Mouse (Mus musculus): ENCODE results near the gene Smim17.
"Not testable (repeated sequence)": the region's sequence is repeated elsewhere in the genome, so short reads cannot be mapped to it uniquely, and the experiment has no call there.

Gene Smim17

DNA sequence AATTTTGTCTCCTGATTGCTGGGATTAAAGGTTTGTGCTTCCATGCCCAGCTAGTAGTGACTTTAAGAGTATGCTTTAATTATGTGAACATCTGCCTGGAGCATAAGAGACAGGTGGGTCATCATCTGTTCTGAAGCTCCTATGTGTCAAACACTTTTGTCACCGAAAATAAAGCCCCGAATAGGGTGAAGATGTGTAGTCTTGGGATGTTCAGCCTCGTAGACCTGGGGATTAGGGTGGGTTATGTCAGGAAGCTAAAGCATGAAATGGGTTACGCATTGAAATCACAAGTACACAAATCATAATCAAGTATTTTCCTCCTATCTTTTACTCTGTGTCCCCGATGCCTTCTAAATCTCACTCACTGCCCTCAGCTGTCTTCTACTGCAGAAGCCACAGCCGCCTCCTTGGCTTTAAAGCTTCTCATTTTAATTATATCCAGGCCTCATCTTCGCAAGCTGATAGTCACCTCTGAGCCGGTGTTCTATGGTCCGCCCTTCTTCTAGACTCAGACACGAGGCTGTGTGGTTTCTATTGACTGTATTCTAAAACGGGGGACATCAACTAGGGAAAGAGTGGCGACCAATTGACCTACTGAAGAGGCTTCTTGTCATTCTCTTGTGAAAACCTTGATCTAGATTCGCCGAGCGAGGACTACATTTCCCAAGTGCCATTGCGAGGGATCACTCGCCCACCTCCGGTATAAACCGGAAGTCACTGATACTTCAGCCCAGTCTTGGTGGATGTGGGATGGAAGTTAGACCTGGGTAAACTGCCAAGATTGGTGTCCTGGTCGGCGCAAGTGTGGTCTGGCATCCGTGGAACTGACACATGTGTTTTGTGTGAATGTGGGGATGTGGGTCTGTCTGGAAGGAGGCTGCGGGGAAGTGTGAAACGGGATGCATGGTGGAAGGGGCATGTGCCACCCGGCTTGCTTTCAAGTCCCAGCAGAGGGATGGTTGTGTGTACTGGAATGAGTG lies at the start of gene Smim17:
Smim17 (plus strand) TSS at position 720 of the 980 bp plus-strand sequence.
- peak; percentile 61 for DNase-seq

DNA sequence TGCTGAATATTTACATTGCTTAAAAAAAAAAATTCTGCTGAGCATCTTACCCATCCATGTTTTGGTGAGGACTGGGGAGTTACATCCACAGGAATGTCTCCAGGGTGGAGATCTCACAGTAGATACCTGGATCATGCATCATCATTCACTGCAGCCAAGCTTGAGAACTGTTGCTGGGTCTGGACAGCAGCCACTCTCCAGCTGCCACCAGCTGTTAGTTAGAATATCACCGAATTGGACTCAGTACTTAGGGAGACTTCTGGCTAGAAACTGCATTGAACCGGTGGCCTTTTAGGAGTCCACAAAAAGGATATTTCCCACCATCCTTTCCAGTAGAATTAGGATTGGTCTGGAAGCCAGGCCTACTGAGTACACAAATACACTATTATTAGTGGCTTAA lies 40.4 kb upstream of the Smim17 start:
- no peak for DNase-seq

DNA sequence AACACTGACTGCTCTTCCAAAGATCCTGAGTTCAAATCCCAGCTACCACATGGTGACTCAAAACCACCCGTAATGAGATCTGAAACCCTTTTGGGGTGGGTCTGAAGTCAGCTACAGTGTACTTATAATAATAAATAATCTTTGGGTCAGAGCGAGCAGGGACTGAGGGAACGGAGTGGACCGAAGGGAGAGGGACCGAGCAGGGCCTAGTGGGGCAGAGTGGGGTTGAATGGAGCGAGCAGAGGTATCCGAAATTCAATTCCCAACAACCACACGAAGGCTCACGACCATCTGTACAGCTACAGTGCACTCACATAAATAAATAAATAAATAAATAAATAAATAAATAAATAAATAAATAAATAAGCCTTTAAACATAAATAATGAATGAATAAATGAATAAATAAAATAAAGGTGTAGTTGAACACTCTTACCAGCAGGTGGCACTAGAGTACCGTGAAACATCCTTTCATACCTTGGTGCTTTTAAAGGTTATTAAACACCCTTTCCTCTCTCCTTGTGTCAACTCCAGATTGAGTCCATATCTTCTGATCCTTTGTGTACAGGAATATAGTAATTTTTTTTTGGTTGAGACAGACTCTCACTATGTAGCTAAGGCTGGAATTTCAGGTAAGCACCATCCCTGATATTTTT lies 39.5 kb upstream of the Smim17 start:
- no peak for DNase-seq

DNA sequence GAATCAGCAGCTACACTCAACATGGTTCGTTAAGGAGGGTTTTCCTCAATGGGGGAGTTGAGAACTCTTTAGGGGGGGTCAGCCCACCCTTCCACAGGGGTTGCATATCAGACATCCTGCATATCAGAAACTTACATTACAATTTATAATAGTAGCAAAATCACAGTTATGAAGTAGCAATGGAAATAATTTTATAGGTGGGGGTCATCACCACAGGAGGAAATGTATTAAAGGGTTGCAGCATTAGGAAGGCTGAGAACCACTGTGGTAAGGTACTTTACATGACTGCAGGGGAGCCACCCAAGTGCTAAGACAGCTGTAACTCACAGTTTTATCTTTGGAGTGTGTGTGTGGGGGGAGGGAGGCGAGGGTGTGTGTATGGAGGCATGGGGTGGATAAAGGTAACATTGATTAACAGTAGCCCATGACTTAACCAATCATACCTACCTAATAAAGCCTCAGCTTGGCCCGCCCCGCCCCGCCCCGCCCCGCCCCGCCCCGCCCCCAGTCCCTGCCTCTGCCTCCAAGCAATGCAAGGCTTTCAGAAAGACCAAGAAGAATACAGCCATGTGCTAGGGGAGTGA lies 37.9 kb upstream of the Smim17 start:
- no peak for DNase-seq

DNA sequence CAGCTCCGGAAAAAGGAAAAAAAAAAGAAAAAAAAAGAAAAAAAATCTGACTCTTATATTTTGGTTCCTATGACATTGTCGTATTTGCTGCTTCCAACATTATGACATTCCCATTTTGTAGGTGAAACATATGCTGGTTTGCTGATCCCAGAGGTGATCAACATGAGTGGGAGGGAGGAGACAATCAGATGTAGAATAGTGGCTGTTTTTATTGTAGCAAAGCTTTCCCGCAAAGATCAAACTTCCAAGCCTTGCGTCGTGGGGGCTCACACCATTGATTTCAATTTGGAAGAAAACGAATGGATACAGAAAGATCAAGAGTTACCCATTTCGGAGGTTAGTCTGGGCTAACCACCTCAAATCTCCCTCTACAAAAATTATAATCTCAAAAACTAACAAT lies 36.8 kb upstream of the Smim17 start:
- DNase-seq: no peak

DNA sequence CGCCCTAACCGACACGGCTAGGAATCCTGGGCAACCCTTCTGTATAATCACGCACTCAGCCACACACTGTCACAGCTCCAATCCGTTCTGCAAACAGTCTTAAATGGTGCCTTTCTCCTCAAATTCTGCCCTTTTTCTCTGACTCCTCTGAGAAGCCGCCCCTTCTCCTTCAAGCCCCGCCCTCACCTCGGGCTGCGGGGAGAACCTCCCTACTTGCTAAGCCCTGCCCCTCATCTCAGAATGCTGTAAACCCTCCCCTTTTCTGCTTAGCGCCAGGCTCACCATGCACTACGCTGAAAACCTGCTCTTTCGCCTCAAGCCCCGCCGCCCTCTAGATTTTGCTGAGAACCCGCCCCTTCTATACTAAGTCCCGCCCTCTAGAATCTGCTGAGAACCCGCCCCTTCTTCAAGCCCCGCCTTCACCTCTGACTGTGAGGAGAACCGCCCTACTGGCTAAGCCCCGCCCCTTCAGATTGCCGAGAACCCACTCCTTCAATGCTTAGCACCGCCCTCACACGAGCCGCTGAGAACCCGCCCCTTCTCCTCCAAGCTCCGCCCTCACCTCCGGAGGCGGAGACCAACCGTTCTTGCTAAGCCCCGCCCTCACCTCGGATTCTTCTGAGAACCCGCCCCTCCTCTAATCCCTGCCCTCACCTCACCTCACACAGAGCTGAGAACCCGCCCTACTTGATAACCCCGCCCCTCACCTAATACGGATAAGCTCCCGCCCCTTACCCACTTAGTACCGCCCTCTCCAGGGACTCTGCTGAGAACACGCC lies 36.1 kb upstream of the Smim17 start:
- DNase-seq: peak; percentile 95

DNA sequence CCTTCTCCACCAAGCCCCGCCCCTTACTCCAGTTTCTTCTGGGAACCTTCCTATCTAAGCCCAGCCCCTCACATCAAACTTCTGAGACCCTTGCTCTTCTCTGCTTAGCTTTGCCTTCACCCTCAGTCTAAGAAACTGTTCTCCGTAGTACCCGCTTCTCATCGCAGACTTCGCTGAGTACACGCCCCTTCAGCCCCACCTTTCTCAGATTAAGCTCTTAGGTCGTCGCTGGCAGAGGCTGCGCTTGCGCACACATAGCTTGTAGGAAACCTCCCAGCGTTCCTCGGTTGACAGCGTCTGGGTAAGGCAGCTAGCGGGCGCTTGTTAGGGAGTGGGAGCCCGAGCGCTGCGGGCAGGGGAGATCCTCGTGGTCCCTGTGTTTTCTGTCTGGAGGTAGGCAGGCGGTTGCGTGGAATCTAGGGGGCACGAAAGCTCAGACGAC lies 35.4 kb upstream of the Smim17 start, which contains the start of gene Zfp78:
Zfp78 (plus strand) TSS at position 234 of the 442 bp plus-strand sequence.
- DNase-seq: peak; percentile 77

DNA sequence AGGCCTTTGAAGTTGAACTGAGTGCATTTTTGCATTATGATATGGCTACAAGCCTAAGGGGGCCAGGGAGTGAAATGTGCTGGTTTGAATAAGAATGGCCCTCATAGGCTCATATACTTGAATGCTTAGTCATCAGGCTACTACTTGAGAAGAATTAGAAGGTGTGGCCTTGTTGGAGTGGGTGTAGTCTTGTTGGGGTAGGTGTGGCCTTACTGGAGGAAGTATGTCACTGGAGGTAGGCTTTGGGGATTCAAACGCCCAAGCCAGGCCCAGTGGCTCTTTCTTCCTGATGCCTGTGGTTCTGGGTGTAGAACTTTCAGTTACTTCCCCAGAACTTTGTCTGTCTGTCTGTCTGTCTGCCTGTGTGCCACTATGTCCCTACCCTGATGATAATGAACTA lies 33.8 kb upstream of the Smim17 start:
- DNase-seq: no peak

DNA sequence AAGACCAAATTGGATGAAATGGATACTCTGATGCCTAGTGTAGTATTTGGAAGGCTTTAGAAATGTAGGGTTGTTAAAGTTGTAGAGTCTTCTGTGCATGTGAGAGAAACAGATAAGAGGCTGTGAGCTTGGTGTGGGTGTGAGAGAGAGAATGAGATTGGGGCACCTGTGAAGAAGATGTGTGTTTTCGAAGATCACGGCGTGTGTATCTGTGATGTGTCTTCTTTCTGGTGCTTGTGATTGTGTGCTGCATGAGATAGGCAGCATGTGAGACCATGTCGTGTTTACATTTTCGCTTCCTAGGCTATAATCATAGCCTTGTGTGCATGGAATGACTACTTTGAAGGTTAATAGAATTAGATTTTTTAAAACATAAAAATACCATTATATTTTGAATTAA lies 31.3 kb upstream of the Smim17 start:
- DNase-seq: no peak

DNA sequence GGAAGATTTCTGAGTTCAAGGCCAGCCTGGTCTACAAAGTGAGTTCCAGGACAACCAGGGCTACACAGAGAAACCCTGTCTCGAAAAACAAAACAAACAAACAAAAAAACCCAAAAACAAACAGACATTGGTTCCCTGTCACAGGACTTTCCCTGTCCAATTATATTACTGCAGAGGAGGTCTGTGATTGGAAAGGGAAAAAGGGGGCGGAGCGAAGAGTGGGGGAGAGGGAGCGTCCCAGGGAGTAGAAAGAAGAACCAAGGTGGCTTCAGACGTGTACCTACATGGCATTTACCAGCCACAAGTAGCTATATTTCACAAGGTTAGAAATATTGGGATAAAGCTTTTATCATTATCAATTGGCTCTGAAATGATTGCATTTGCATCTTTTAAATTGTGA lies 30.4 kb upstream of the Smim17 start:
- DNase-seq: not testable (repeated sequence)

DNA sequence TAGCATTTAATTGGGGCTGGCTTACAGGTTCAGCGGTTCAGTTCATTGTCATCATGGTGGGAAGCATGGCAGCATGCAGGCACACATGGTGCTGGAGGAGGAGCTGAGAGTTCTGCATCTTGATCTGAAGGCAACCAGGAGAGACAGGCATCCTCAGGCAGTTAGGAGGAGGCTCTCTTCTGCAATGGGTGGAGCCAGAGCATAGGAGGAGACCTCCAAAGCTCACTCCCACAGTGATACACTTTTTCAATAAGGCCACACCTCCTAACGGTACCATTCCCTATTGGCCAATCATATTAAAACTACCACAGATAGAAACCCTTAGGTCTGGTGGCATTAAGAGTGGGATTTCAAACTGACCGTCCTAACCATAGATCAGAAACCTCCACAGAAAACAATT lies 29.1 kb upstream of the Smim17 start:
- DNase-seq: no peak

DNA sequence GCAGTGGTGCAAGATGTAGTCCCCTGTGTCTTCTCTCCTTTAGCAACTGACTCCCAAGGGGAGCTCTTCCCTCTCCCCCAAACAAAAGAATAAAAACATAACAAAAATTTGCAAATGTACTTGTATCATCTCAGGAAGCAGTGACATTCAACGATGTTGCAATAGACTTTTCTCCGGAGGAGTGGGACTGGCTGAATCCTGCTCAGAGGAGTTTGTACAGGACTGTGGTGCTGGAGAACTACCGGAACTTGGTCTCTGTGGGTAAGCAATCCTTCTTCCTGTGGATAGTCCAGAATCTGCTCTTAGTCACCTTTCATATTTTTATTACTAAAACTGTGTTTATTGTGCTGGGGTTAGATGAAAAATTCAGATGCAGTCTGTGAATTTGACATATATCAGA lies 25.5 kb upstream of the Smim17 start:
- DNase-seq: no peak

DNA sequence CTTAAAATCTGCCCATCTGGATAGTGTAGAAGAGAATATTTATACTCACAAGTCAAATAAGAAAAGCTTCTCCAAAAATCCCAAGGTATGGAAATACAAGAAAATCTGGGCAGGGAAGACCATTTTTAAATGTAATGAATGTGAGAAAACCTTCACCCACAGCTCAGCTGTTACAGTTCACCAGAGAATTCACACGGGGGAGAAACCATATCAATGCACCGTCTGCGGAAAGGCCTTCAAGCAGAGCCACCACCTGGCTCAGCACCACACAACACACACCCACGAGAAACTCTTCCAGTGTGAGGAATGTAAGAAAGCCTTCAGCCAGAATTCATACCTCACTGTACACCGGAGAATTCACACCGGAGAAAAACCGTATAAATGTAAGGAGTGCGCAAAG lies 20.1 kb upstream of the Smim17 start:
- DNase-seq: no peak

DNA sequence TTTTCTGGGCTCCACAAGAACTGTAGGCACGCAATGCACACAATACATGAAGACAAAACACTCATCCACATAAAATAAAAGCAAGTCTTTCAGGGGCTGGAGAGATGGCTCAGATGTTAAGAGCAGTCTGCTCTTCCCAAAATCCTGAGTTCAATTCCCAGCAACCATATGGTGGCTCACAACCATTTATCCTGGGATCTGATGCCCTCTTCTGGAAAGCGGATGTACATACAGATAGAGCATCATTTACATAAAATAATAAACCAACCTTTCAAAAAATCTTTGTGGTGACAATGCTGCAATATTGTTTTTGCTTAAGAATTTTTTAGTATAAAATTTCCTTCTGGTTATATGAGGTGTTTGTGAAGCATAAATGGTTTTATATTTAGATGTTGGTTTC lies 17.1 kb upstream of the Smim17 start:
- DNase-seq: no peak

DNA sequence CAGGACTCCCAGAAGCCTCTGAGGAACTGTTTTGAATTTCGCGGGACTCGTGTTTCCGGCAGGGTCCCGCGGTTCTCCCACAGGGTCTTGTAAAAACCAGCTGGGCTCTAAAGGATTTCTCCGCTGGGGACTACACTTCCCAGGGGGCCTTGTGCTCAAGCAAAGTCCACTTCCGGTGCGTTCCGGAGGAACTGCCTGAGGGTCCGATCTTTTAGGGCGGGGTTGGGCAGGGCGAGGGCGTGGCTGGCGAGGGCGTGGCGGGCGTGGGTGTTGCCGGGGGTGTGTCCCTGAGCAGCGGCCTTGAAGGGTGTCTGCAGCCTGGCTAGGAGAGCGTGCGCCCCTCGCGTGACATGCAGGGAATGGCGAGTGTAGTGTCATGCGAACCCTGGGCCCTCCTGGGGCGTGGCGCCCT lies 15.5 kb upstream of the Smim17 start, which contains the start of gene Zfp28:
Zfp28 (plus strand) TSS at position 252 of the 412 bp plus-strand sequence.
- peak; percentile 92 for DNase-seq

DNA sequence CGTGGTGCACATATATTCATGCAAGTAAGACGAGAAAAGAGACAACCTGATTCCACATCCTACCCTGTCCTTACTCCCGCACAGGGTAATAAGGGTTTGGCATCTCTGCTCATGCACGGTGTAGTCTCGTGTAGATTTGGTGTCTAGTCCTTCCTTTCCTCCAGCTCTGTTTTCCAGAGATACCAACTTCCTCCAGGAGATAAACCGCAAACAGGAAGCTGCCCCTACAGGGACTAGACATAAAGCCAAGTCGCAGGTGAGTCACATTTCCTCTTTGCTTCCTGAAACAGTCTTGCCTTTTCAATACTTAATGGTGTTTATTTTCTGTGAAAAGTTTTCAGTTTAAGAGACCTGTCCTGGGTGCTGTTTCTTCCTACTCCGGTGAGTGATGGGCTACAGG lies 14.5 kb upstream of the Smim17 start:
- no peak for DNase-seq

DNA sequence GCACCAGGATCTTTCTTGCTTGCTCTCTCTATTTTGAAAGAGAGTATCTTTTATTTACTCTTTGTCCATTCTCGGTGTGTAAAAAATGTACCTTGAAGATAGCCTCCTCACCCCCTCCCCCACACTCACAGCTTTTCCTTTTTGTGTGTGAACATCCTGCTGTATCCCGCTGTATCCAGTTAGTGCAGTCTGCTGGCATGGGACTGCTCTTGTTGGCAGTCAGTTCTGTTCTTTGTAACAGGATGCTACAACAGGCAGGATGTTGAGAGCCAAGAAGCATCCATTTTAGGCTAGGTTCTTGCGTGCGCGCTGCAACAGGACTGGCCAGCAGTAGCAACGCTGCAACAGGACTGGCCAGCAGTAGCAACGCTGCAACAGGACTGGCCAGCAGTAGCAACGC lies 11.5 kb upstream of the Smim17 start:
- no peak for DNase-seq

DNA sequence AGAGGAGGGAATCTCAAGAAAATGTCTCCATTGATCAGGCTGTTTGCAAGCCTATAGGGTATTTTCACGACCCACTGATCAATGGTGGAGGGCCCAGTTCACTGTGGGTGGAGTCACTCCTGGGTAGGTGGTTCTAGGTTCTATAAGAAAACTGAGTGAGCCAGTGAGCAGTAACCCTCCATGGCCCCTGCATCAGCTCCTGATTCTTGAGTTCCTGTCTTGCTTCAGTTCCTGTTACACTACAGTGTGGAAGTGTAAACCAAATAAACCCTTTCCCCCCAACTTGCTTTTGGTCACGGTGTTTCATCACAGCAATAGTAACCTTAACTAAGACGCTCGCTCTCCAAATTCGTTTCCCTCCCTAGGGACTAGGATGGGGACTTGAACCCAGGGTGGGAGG lies 9.5 kb upstream of the Smim17 start:
- DNase-seq: no peak

DNA sequence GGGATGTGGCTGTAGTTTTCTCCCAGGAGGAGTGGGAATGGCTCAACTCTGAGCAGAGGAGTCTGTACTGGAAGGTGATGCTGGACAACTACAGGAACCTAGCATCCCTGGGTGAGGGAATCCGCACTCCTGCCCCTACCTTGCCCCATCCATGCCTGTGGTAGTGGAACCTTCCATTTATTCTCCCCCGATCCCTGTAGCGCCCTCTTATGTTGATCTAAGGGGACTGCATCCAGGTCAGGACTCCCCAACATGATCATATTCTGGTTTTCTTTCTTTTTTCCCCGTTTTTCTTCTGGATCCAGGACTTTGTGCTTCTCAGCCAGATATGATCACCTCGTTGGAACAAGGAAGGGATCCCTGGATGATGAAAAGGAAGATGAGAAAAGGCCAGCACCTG lies 9.1 kb upstream of the Smim17 start:
- DNase-seq: no peak

DNA sequence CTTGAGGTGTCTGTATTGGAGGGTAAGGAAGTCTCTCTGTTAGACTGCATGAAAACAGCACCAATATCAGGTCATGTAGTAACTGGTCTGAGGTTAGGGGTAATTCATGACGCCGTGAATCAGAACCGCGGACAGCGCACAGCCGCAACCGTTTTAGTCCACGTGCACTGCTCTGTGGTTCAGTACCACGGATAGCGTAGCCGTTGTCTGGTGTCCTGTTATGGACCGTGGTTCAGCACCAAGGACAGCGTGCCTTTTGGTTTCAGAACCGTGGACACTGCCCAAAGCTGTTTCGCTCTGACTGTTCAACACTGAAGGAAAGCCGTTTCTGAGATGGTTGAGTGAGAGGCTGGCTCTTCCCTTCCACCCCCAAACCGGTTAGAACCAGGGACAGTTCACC lies 11.5 kb downstream of the Smim17 start, which contains the start of gene Gm20715:
Gm20715 (plus strand) TSS at position 235 of the 400 bp plus-strand sequence.
- peak; percentile 76 for DNase-seq

DNA sequence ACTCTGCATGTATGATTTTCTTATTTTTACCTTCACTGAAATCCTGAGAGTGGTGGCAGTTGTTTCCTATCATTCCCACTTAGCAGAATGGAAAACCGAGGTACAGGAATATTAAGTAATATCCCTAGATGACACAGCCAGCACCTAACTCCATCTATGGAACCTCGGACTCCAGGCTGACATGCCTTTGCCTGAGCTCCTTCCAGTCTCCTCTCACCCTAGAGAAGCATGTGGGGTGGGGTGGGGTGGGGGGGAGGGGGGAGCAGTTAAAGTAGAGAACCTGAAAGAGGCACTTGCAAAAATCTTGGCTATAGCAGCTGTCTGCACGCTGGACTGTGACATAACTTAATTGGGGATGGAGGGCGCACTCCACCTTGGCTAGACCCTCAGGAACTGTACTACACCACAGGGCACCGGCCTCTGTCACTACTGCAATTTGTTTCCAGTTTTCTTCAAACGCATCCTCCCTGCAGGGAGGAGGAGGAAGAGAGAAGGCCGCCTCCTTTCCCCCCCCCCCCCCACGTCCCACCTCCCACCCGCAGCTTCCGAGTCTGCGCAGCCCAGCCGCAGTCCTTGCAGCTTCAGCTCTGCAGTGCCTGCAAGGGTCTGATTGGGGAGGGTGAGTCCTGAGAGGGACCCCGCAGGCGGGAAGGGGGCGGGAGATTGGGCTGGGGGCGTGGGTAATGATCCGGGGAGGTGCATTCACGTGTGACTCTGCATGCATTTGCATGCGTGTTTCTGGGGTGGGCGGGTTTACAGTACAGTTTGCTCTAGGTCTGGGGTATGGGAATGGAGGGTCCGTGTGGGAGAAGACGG lies 16.3 kb downstream of the Smim17 start:
- peak; percentile 73 for DNase-seq

DNA sequence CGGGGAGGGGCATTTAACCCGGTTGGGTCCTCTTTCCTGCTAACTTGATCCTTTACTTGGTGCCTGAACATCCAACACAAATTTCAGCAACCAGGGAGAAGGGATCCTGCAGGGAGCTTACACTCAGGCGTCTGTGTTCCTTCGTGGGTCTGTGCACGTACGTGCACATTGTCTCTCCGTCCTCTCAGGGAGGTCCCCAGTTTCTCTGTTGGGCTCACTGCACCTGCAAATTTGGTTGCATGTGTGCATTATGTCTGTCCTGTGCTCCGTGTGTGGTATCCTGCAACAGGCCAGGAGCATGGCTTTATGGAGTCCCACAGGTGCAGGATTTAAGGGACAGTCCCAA lies 16.9 kb downstream of the Smim17 start:
- DNase-seq: no peak
